Mouse (Mus musculus) small intestine, adult 2 months (tissue): ENCODE results near the gene Cdk13.

ENCODE experiments used
- CTCF ChIP-seq: fragments of 200-500 bp; IDR thresholded peaks from 2 replicates; pipeline ENCODE4 v1.5.1; 2012; ENCODE audit warnings: low read depth, mild to moderate bottlenecking, control low read depth, inconsistent platforms, low read length, moderate library complexity, mixed read lengths; ENCODE audit not compliant: insufficient replicate concordance, insufficient read length; ENCODE audit errors: extremely low read depth
- POLR2A ChIP-seq: fragments of 200-500 bp; IDR thresholded peaks from 2 replicates; pipeline ENCODE4 v1.6.1; 2012; ENCODE audit warnings: low read depth, mild to moderate bottlenecking, control low read depth, inconsistent platforms, low read length, moderate library complexity

GRCm38 (mm10) chr13:17799735-17800134, 5.2 kb downstream of the Cdk13 start:
- TF ChIP-seq CTCF (no peak), POLR2A (no peak)
